In the genomic region with DNA sequence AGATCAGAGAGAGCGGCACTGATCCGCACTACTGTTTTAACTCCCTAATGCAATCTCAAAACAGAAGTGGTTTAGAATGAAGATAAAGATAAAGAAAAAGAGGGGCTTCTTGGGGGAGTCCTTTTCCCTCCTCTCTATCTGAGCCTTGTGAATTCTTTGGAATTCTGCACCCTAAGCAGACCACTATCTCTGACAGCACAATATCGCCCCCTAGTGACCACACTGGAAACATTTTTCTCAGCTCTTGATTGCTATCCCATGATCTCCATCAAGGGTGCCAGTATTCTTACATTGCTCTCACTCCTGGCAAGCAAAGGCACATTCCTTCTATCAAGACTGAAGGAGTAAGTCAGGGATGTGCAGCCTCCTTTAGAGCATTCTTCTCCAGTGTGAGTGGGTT, we compare ENCODE assay signal across 9 mouse cellular contexts.
A peak's percentile ranks its signal among the peaks of the same experiment; 100 is the strongest.
DNase-seq lines count a peak whose midpoint lies in the region; ATAC-seq and TF ChIP-seq lines count a peak whose summit lies in the region.
"Had no signal": no experiment of that assay in that cellular context is flagged by ENCODE, and none has a peak within 500 bp of the region (broad histone marks: within the 10 kb centered on the region; RNA-seq: fewer than 3 reads in every experiment).

No protein-coding gene starts in this region.

- no peaks in the 10 kb centered on the region for H3K9me3 ChIP-seq in heart, embryonic 12.5 days (replicated peaks)
- no peaks in the 10 kb centered on the region for H3K9me3 ChIP-seq in G1E (replicated peaks)
- H3K9me3 ChIP-seq: midbrain, embryonic 12.5 days had no signal

- no peak overlapping the region for H3K4me3 ChIP-seq in heart, adult 2 months
- no peak overlapping the region for H3K4me3 ChIP-seq in heart, embryonic 12.5 days
- no peak overlapping the region for H3K4me3 ChIP-seq in G1E (ENCODE audit: low read depth, low read length)
- H3K4me3 ChIP-seq: midbrain, embryonic 12.5 days had no signal

- peak; percentile 71 for TF ChIP-seq CTCF in heart, adult 2 months (IDR thresholded peaks at IDR 0.05)
- TF ChIP-seq CTCF in G1E (IDR thresholded peaks at IDR 0.05; ENCODE audit: low read depth, low read length), result peak; percentile 22; the same call in 1 of the 2 replicates

- H3K36me3 ChIP-seq in heart, adult 2 months (ENCODE audit: control insufficient read depth, insufficient read depth, low read length), result no peaks in the 10 kb centered on the region
- H3K36me3 ChIP-seq in heart, embryonic 12.5 days, result no peaks in the 10 kb centered on the region
- H3K36me3 ChIP-seq in G1E (replicated peaks), result no peaks in the 10 kb centered on the region
- H3K36me3 ChIP-seq: midbrain, embryonic 12.5 days had no signal

- H3K4me2 ChIP-seq in heart, embryonic 12.5 days, result no peak overlapping the region

- H3K4me1 ChIP-seq in heart, adult 2 months (ENCODE audit: control insufficient read depth, insufficient read depth, low read length), result no peaks in the 10 kb centered on the region
- no peaks in the 10 kb centered on the region for H3K4me1 ChIP-seq in heart, embryonic 12.5 days (replicated peaks)
- no peaks in the 10 kb centered on the region for H3K4me1 ChIP-seq in G1E (ENCODE audit: insufficient read depth, low read depth, low read length)
- H3K4me1 ChIP-seq: midbrain, embryonic 12.5 days had no signal

- ATAC-seq in heart, embryonic 12.5 days (ENCODE audit: insufficient number of reproducible peaks, low FRiP score), result no peak
- ATAC-seq in G1E (ENCODE audit: extremely low read depth, insufficient number of reproducible peaks, low FRiP score, poor library complexity, severe bottlenecking), result no peak

- no peaks in the 10 kb centered on the region for H3K79me2 ChIP-seq in heart, adult 2 months (replicated peaks; ENCODE audit: control insufficient read depth, insufficient read depth, low read length)

- H3K27ac ChIP-seq in heart, adult 2 months, result no peak overlapping the region
- no peak overlapping the region for H3K27ac ChIP-seq in heart, embryonic 12.5 days (ENCODE audit: poor library complexity, severe bottlenecking)
- H3K27ac ChIP-seq: midbrain, embryonic 12.5 days had no signal

- 48% methylated on average over 3 of the region's 3 CpGs for WGBS in heart, adult 2 months
- 44% methylated on average over 3 of the region's 3 CpGs for WGBS in heart, embryonic 12.5 days

- intact Hi-C loops in heart, adult 2 months (cut with DNase I), result loop anchor here (2.0 to 5.0 kb wide), 2 partner anchors 205 to 571 kb away; a partner anchor contains a TSS
- intact Hi-C loops in gastrocnemius, postnatal 14 days (cut with DNase I; ENCODE audit: low total_unique reads), result loop anchor here (5.0 kb wide), 1 partner anchor 206 kb away; no protein-coding TSS in a partner anchor

- DNase-seq in heart, adult 2 months, result no peak
- no peak for DNase-seq in G1E (ENCODE audit: low spot score)
- DNase-seq in cerebellum, adult 9-11 months, result peak; percentile 17
- peak; percentile 44 for DNase-seq in gastrocnemius, postnatal 14 days
- peak; percentile 58 to 62 for DNase-seq in left cerebral cortex, adult 18-20 months (ENCODE audit: low spot score in 2 of 2)
- peak; percentile 50 for DNase-seq in ovary, postnatal 14 days (ENCODE audit: low spot score)
- DNase-seq in spleen, postnatal 36 days (ENCODE audit: low spot score in 2 of 2), result no peak

- no peak for TF ChIP-seq POLR2A in heart, adult 2 months (IDR thresholded peaks at IDR 0.05; ENCODE audit: insufficient read depth, low read depth, low read length)

- no peaks in the 10 kb centered on the region for H3K27me3 ChIP-seq in heart, adult 2 months (ENCODE audit: control insufficient read depth, insufficient read depth, low read length)
- peaks cover 13% of the 10 kb centered on the region; the same call in 1 of the 2 replicates for H3K27me3 ChIP-seq in heart, embryonic 12.5 days (replicated peaks)
- no peaks in the 10 kb centered on the region for H3K27me3 ChIP-seq in G1E (ENCODE audit: insufficient read depth, low read length)

- TF ChIP-seq EP300 in heart, adult 2 months (IDR thresholded peaks at IDR 0.05; ENCODE audit: insufficient read depth, low read depth, low read length), result no peak

- H3K9ac ChIP-seq in heart, adult 2 months (ENCODE audit: low read depth, low read length), result no peak overlapping the region
- H3K9ac ChIP-seq in heart, embryonic 12.5 days, result no peak overlapping the region
- H3K9ac ChIP-seq: midbrain, embryonic 12.5 days had no signal

Comparison
In these comparisons a context has a peak if more than half of its experiments do, and no peak if none do; other contexts are left out.
1. DNase-seq: peak in cerebellum, adult 9-11 months (single experiment), gastrocnemius, postnatal 14 days (single experiment), left cerebral cortex, adult 18-20 months (2 of 2) and ovary, postnatal 14 days (single experiment); none in heart, adult 2 months (0 of 2), G1E (single experiment) and spleen, postnatal 36 days (0 of 2).